Mouse (Mus musculus): Measurements from ENCODE around the gene Ap1ar.

The Ap1ar gene

DNA sequence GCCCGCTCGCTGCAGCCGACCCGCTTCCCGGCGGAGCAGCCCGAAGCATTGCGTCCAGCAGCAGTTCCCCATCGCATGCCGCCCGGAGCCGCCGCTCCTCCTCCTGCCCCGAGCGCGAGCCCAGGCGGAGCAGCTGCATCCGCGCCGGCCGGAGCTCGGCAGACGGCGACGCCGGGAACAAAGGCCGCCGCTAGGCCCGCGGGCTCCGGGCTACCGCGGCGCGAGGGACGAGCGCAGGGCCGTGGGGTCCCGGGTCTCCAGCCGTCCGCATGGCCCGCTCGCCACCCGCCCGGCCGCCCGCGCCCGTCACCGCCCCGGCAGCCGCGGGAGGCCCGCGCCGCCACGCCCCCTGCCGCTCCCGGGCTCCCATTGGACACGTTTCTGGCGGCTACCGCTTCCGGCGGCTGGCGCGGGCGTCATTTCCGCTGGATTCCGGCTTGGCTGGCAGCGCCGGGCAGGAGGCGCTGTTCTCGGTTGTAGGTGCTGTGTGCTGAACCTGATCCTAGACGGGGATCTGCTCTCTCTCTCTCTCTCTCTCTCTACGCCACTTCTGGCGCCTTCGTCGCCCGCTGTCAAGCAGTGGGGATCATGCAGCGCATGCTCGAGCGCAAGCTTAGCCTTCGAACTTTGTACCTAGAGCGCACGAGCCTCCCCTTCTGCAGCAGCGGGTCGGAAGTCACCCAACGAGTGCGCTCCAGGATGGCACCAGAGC lies at the start of gene Ap1ar:
Ap1ar (minus strand) TSS at position 370 of the 712 bp plus-strand sequence.
- peak; percentile 94 to 96 for DNase-seq

DNA sequence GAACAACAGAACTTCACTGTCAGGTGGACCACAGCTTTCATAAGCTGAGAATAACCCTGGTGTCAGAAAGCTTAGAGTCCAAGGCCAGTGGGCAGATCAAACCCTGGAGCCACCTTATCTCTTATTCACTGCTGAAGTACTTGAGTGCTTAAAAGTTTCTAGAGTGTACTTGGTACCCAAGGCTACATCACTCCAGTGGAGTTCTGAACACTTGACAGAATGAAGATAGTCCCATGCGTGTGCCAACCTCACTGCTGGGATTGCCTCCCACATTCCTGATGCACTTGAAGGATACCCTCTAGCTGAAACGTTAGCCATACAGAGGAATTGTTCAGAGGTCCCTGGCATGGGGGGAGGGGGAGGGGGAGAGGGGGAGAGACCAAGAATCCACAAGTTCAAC lies 44.4 kb upstream of the Ap1ar start:
- peak in 1 of 2 experiments; percentile 26 for DNase-seq

GRCm38 (mm10) chr3:127879968-127880367 lies 42.6 kb upstream of the Ap1ar start:
- no peak for DNase-seq

- no peak for DNase-seq
Observed at GRCm38 (mm10) chr3:127875509-127875908, 38.2 kb upstream of the Ap1ar start.

DNA sequence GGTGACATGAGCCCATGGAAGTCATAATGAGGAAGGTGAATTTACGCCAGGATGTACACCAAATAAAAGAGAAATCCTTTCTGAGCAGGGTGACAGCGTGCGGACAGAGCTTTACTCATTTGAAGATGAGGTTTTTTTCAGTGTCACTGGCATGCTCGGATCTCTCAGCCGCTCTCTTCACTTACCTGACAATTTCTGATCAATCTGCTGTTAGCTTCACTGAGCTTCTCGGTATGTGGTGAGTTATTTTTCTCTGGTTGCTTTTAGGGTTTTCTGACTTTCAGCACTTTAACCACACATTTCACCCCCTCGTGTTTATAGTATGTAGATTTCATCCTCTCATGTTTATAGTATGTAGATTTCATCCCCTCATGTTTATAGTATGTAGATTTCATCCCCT lies 37.7 kb upstream of the Ap1ar start:
- no peak for DNase-seq

GRCm38 (mm10) chr3:127874254-127874883 lies 37.0 kb upstream of the Ap1ar start:
- no peak for DNase-seq

GRCm38 (mm10) chr3:127871575-127871974 lies 34.3 kb upstream of the Ap1ar start:
- DNase-seq, result no peak

DNA sequence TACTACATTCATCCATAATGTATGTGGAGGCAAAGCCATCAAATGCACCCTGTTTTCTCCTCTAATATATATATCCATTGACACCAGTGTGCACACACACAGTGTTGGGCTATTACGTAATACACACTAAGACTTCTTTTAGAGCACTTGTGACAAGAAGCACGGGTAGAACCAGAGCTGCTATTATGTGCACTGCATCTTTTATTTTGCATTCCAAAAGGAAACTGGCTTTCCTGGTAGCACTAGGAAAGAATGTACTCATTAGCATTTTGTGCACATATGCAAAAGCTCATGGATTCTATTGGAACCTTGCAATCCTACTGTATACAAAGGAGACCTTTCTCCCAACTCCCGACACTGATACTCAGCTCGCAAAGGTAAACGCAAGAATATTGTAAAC lies 31.6 kb upstream of the Ap1ar start:
- DNase-seq, result no peak

- no peak for DNase-seq
Observed at GRCm38 (mm10) chr3:127868046-127868758, 30.9 kb upstream of the Ap1ar start.

DNA sequence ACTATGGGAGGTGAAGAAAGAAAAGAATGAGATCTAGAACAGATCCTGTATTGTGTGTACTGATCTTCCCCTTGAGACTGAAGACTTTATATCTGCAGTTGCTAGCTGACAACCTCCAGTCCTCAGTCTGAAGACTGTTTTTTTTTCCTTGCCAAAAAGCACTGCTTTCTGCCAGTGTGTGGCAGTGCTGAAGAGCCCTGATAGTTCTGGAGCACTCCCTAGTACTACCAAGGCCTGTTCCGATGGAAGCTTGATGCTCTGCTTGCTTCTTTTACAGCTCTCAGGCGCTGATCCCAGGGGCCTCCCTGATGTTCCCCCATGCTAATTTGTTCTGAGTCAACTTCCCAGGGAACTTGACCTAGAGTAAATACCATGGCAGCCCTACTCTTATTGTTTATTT lies 26.9 kb upstream of the Ap1ar start:
- no peak for DNase-seq

GRCm38 (mm10) chr3:127863571-127863970 lies 26.2 kb upstream of the Ap1ar start:
- no peak for DNase-seq

GRCm38 (mm10) chr3:127862479-127862878 lies 25.2 kb upstream of the Ap1ar start:
- DNase-seq, result no peak

- no peak for DNase-seq
Observed at GRCm38 (mm10) chr3:127861340-127861739, 24.0 kb upstream of the Ap1ar start.

GRCm38 (mm10) chr3:127853431-127854206 lies 16.3 kb upstream of the Ap1ar start:
- DNase-seq, result peak; percentile 71 to 79

DNA sequence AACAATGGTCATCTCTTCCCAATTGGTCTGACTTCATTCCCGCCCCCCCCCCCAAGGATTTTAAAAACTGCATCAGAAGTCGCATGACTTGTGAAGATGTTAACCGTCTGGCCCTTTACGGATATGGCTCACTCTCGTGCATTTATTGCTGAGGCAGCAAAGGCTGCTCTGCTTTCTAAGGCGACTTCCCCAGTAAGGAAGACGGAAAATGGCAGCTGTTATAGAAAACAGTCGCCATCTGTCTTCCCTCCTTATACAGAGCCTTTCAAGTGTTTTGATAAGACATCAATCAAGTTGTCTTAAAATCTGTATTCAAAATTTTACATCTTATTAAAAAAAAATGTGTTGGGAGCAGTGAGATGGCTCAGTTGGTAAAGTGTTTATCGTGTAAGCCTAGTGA lies 15.4 kb upstream of the Ap1ar start:
- no peak for DNase-seq

- DNase-seq, result no peak
Observed at GRCm38 (mm10) chr3:127850776-127851646, 13.7 kb upstream of the Ap1ar start.

DNA sequence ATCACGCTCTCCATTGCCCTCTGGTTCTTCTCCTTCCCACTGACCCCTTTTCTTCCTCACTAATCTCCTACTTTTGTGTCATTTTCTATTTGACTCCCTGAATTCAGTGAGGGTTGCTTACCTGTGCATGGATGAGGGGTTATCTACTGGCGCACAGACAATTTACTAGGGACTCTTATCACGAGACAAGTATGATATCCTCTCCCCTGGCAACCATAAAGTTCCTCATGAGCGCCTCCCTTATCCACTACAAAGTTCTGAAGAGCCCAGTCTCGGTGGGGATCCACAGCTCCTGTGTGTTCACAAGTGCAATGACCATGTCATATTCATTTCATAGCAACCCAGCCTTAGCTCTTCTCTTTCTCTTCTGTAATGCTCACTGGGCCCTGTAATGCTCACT lies 12.6 kb upstream of the Ap1ar start:
- no peak for DNase-seq

- DNase-seq, result peak in 1 of 2 experiments; percentile 30
Observed at GRCm38 (mm10) chr3:127848088-127848808, 10.9 kb upstream of the Ap1ar start.

- DNase-seq, result no peak
Observed at GRCm38 (mm10) chr3:127843941-127844327, 6.6 kb upstream of the Ap1ar start.

DNA sequence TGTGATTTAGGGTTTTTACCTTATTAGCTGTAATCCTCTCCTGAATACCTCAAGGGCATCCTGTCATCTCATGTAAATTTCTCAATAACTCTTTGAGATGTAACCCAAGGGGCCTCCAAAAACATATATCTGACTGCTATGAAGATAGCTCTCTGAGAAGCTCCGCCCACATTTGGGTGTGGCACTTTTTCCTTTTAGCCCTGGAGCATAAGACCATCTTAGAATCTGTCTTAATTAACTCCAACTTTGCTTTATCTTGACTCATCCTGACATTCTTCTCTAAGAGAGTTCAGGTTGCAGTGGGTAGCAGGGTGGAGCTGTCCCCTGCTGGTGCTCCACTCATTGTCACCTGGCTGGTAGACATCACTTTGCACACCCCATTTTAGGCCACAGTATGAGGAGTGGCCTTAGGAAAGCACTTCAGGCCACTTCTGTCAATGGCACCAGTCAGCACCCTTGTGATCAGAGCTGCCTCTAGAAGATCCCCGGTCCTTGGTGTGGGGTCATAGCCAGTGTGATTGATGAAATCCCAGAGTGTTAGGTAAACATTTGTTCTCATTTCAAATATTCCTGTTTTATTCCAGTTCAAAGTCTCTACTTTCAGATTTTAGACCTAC lies 6.1 kb upstream of the Ap1ar start:
- peak; percentile 60 to 77 for DNase-seq

GRCm38 (mm10) chr3:127841926-127842325 lies 4.6 kb upstream of the Ap1ar start:
- DNase-seq, result no peak
